Comparison of ENCODE assay signal across 11 mouse cellular contexts in the genomic region with DNA sequence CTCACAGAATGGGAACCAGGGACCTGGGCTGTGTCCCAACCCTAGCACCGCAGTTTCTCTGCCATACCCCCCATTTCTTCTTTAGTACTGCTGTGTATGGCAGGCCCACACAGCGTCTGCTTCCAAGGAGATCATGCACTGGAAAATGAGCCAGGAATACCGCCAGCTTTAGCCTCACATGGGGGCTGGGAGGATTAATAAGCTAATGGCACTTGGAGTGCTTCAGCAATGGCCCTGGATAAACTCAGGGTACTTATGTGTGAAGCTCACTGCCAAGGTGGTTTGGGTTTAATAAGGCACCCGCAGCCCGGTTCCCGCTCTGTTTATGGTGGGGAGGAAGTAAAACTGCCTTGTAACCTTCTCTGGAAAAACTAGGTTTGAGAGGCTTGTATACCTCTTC. TPM values are rescaled to one million over a fixed set of nuclear protein-coding genes. Genes with fewer than 3 reads are reported as not detected.
DNase-seq lines count a peak whose midpoint lies in the region.
"Had no signal": no experiment of that assay in that cellular context is flagged by ENCODE, and none has a peak within 500 bp of the region (broad histone marks: within the 10 kb centered on the region; RNA-seq: fewer than 3 reads in every experiment).

No protein-coding gene starts in this region.

- H3K4me3 ChIP-seq in brown adipose tissue, adult 24 weeks (ENCODE audit: insufficient read depth, low read depth, low read length): no peak overlapping the region
- H3K4me3 ChIP-seq: neural tube, embryonic 12.5 days had no signal

- H3K27ac ChIP-seq in brown adipose tissue, adult 24 weeks (replicated peaks; ENCODE audit: low read depth, low read length): peak overlapping the region; percentile 40; the same call in 1 of the 2 replicates
- H3K27ac ChIP-seq: neural tube, embryonic 12.5 days had no signal

- peak; percentile 28 for DNase-seq in adrenal gland, adult 2 months
- DNase-seq in adrenal gland, postnatal 14 days: no peak
- peak; percentile 32 to 66 for DNase-seq in layer of hippocampus, adult 18-20 months (ENCODE audit: low spot score in 2 of 2)
- DNase-seq in layer of hippocampus, adult 9-10 months (ENCODE audit: low spot score): no peak
- peak; percentile 27 to 31 for DNase-seq in layer of hippocampus, postnatal 36 days
- no peak for DNase-seq in frontal cortex, postnatal 10 days (ENCODE audit: low spot score in 2 of 2)
- DNase-seq in testis, postnatal 10 days (ENCODE audit: low spot score): no peak
- DNase-seq: right cerebral cortex, postnatal 4 days; thymus, postnatal 4 days had no signal

- peaks cover 12% of the 10 kb centered on the region for H3K4me1 ChIP-seq in brown adipose tissue, adult 24 weeks (ENCODE audit: control insufficient read depth, insufficient read depth, insufficient read length, low read length)

RNA-seq across cellular contexts. Expression of gene Ptp4a2, which starts 6.6 kb away (rescaled TPM):
- total RNA-seq in adrenal gland, adult 2 months (2021): 100 to 1,000 TPM; 378 to 409 TPM
- 41.0 and 48.2 TPM in 2 replicates for polyA plus RNA-seq in adrenal gland, adult 2 months (2012; rRNA removed)
- 313 and 326 TPM in 2 replicates for total RNA-seq in adrenal gland, postnatal 14 days (2021)
- 100 to 1,000 TPM; 142 to 143 TPM for total RNA-seq in layer of hippocampus, adult 18-20 months (2021)
- 156 and 232 TPM in 2 replicates for polyA plus RNA-seq in brown adipose tissue, adult 24 weeks (2012; ENCODE audit: insufficient read depth, insufficient read length, missing spikeins)
- total RNA-seq in layer of hippocampus, postnatal 36 days (2021): 100 to 1,000 TPM; 139 to 141 TPM

Comparison
In these comparisons a context has a peak if more than half of its experiments do, and no peak if none do; other contexts are left out.
1. DNase-seq: peak in adrenal gland, adult 2 months (single experiment), layer of hippocampus, adult 18-20 months (2 of 2) and layer of hippocampus, postnatal 36 days (2 of 2); none in adrenal gland, postnatal 14 days (single experiment), layer of hippocampus, adult 9-10 months (single experiment), frontal cortex, postnatal 10 days (0 of 2) and testis, postnatal 10 days (single experiment).